Mouse (Mus musculus): ENCODE measurements at regions not wholly inside any gene's neighbourhood (a gene's known extent, or its start where the extent isn't known, plus 50 kb on each side); places are given as distances from the start of the nearest gene placed in this dataset.

GRCm38 (mm10) chr5:46361637-46362036 is 504.2 kb upstream of the Lcorl start:
- no peak for TF ChIP-seq POLR2A (IDR thresholded peaks at IDR 0.05; ENCODE audit: low read depth, low read length)
- TF ChIP-seq CTCF (conservative IDR thresholded peaks at IDR 0.05; ENCODE audit: insufficient read depth, insufficient read length, low read depth, low read length) = no peak
